Mouse (Mus musculus): ENCODE data around the gene Gm36864. TPM values are rescaled to one million over a fixed set of nuclear protein-coding genes. Genes with fewer than 3 reads are reported as not detected.

Gm36864 gene
- polyA plus RNA-seq, 1 experiment from 2014 or later, result not detected

GRCm38 (mm10) chr7:44262791-44263643 is 27.0 kb downstream of the Gm36864 start:
- Histone ChIP-seq H3K9me3 (replicated peaks; ENCODE audit: control insufficient read depth, low read length) (no peaks in the 10 kb centered on the region), H3K36me3 (ENCODE audit: control insufficient read depth, insufficient read depth, low read length) (no peaks in the 10 kb centered on the region), H3K9ac (ENCODE audit: low read depth, low read length) (no peak overlapping the region), H3K27ac (ENCODE audit: low read depth, low read length) (no peak overlapping the region), H3K4me1 (ENCODE audit: control insufficient read depth, insufficient read depth, low read length) (no peaks in the 10 kb centered on the region), H3K4me3 (ENCODE audit: low read depth, low read length) (no peak overlapping the region; the same call in 1 of the 2 replicates), H3K4me2 (peak overlapping the region; percentile 45), H3K27me3 (ENCODE audit: control insufficient read depth, insufficient read depth, low read length) (peaks cover 30% of the 10 kb centered on the region)
- ATAC-seq (replicated peaks; ENCODE audit: insufficient number of reproducible peaks, low FRiP score, low TSS enrichment), result 0 out of 2 replicates have a peak, but pooled peaks have one; percentile 24
- WGBS (ENCODE audit: insufficient replicate concordance), result 4% methylated on average over 34 of the region's 34 CpGs

GRCm38 (mm10) chr7:44268117-44268516 is 32.1 kb downstream of the Gm36864 start:
- H3K9me3 ChIP-seq (replicated peaks; ENCODE audit: control insufficient read depth, low read length), result no peaks in the 10 kb centered on the region
- 74% methylated on average over 11 of the region's 11 CpGs for WGBS (ENCODE audit: insufficient replicate concordance)
- peaks cover 26% of the 10 kb centered on the region for H3K27me3 ChIP-seq (ENCODE audit: control insufficient read depth, insufficient read depth, low read length)
- no peak overlapping the region for H3K9ac ChIP-seq (ENCODE audit: low read depth, low read length)
- H3K36me3 ChIP-seq (ENCODE audit: control insufficient read depth, insufficient read depth, low read length), result no peaks in the 10 kb centered on the region
- H3K4me3 ChIP-seq (ENCODE audit: low read depth, low read length), result no peak overlapping the region
- H3K27ac ChIP-seq (ENCODE audit: low read depth, low read length), result no peak overlapping the region
- ATAC-seq (replicated peaks; ENCODE audit: insufficient number of reproducible peaks, low FRiP score, low TSS enrichment), result no peak
- H3K4me1 ChIP-seq (ENCODE audit: control insufficient read depth, insufficient read depth, low read length), result no peaks in the 10 kb centered on the region
- no peak overlapping the region for H3K4me2 ChIP-seq

GRCm38 (mm10) chr7:44269397-44269796 is 33.4 kb downstream of the Gm36864 start:
- Histone ChIP-seq H3K4me3 (ENCODE audit: low read depth, low read length) (no peak overlapping the region), H3K27me3 (ENCODE audit: control insufficient read depth, insufficient read depth, low read length) (peaks cover 25% of the 10 kb centered on the region), H3K36me3 (ENCODE audit: control insufficient read depth, insufficient read depth, low read length) (no peaks in the 10 kb centered on the region), H3K4me1 (ENCODE audit: control insufficient read depth, insufficient read depth, low read length) (no peaks in the 10 kb centered on the region), H3K9me3 (replicated peaks; ENCODE audit: control insufficient read depth, low read length) (no peaks in the 10 kb centered on the region), H3K27ac (ENCODE audit: low read depth, low read length) (no peak overlapping the region), H3K9ac (ENCODE audit: low read depth, low read length) (no peak overlapping the region), H3K4me2 (no peak overlapping the region)
- ATAC-seq (replicated peaks; ENCODE audit: insufficient number of reproducible peaks, low FRiP score, low TSS enrichment), result no peak
- WGBS (ENCODE audit: insufficient replicate concordance), result 72% methylated on average over 2 of the region's 2 CpGs

- 67% methylated on average over 2 of the region's 2 CpGs for WGBS (ENCODE audit: insufficient replicate concordance)
- H3K4me3 ChIP-seq (ENCODE audit: low read depth, low read length), result no peak overlapping the region
- H3K27ac ChIP-seq (ENCODE audit: low read depth, low read length), result no peak overlapping the region
- H3K9ac ChIP-seq (ENCODE audit: low read depth, low read length), result no peak overlapping the region
- H3K36me3 ChIP-seq (ENCODE audit: control insufficient read depth, insufficient read depth, low read length), result no peaks in the 10 kb centered on the region
- H3K4me1 ChIP-seq (ENCODE audit: control insufficient read depth, insufficient read depth, low read length), result no peaks in the 10 kb centered on the region
- no peak for ATAC-seq (replicated peaks; ENCODE audit: insufficient number of reproducible peaks, low FRiP score, low TSS enrichment)
- H3K9me3 ChIP-seq (replicated peaks; ENCODE audit: control insufficient read depth, low read length), result no peaks in the 10 kb centered on the region
- H3K4me2 ChIP-seq, result no peak overlapping the region
- peaks cover 23% of the 10 kb centered on the region for H3K27me3 ChIP-seq (ENCODE audit: control insufficient read depth, insufficient read depth, low read length)
Observed at GRCm38 (mm10) chr7:44271309-44271708, 35.3 kb downstream of the Gm36864 start.

GRCm38 (mm10) chr7:44272546-44272945 is 36.6 kb downstream of the Gm36864 start:
- 82% methylated on average over 7 of the region's 7 CpGs for WGBS (ENCODE audit: insufficient replicate concordance)
- Histone ChIP-seq H3K9me3 (replicated peaks; ENCODE audit: control insufficient read depth, low read length) (no peaks in the 10 kb centered on the region), H3K36me3 (ENCODE audit: control insufficient read depth, insufficient read depth, low read length) (no peaks in the 10 kb centered on the region), H3K4me2 (no peak overlapping the region), H3K27me3 (ENCODE audit: control insufficient read depth, insufficient read depth, low read length) (peaks cover 19% of the 10 kb centered on the region), H3K27ac (ENCODE audit: low read depth, low read length) (no peak overlapping the region), H3K9ac (ENCODE audit: low read depth, low read length) (no peak overlapping the region), H3K4me3 (ENCODE audit: low read depth, low read length) (no peak overlapping the region), H3K4me1 (ENCODE audit: control insufficient read depth, insufficient read depth, low read length) (no peaks in the 10 kb centered on the region)
- ATAC-seq (replicated peaks; ENCODE audit: insufficient number of reproducible peaks, low FRiP score, low TSS enrichment), result no peak

GRCm38 (mm10) chr7:44273446-44273845 is 37.5 kb downstream of the Gm36864 start:
- WGBS (ENCODE audit: insufficient replicate concordance), result 58% methylated on average over 7 of the region's 7 CpGs
- Histone ChIP-seq H3K4me1 (ENCODE audit: control insufficient read depth, insufficient read depth, low read length) (no peaks in the 10 kb centered on the region), H3K9ac (ENCODE audit: low read depth, low read length) (no peak overlapping the region), H3K4me3 (ENCODE audit: low read depth, low read length) (no peak overlapping the region), H3K9me3 (replicated peaks; ENCODE audit: control insufficient read depth, low read length) (0 out of 2 replicates have a peak, but pooled peaks cover 2% of the 10 kb centered on the region), H3K27me3 (ENCODE audit: control insufficient read depth, insufficient read depth, low read length) (peaks cover 19% of the 10 kb centered on the region), H3K4me2 (no peak overlapping the region), H3K36me3 (ENCODE audit: control insufficient read depth, insufficient read depth, low read length) (no peaks in the 10 kb centered on the region), H3K27ac (ENCODE audit: low read depth, low read length) (no peak overlapping the region)
- ATAC-seq (replicated peaks; ENCODE audit: insufficient number of reproducible peaks, low FRiP score, low TSS enrichment), result no peak

- Histone ChIP-seq H3K36me3 (ENCODE audit: control insufficient read depth, insufficient read depth, low read length) (no peaks in the 10 kb centered on the region), H3K9ac (ENCODE audit: low read depth, low read length) (no peak overlapping the region), H3K4me2 (no peak overlapping the region), H3K4me1 (ENCODE audit: control insufficient read depth, insufficient read depth, low read length) (no peaks in the 10 kb centered on the region), H3K9me3 (replicated peaks; ENCODE audit: control insufficient read depth, low read length) (0 out of 2 replicates have a peak, but pooled peaks cover 2% of the 10 kb centered on the region), H3K27me3 (ENCODE audit: control insufficient read depth, insufficient read depth, low read length) (peaks cover 16% of the 10 kb centered on the region), H3K4me3 (ENCODE audit: low read depth, low read length) (no peak overlapping the region), H3K27ac (ENCODE audit: low read depth, low read length) (no peak overlapping the region)
- WGBS (ENCODE audit: insufficient replicate concordance), result 21% methylated on average over 11 of the region's 11 CpGs
- ATAC-seq (replicated peaks; ENCODE audit: insufficient number of reproducible peaks, low FRiP score, low TSS enrichment), result no peak
Observed at GRCm38 (mm10) chr7:44274096-44274495, 38.1 kb downstream of the Gm36864 start.

- 0 out of 2 replicates have a peak, but pooled peaks cover 2% of the 10 kb centered on the region for H3K9me3 ChIP-seq (replicated peaks; ENCODE audit: control insufficient read depth, low read length)
- H3K4me1 ChIP-seq (ENCODE audit: control insufficient read depth, insufficient read depth, low read length), result no peaks in the 10 kb centered on the region
- H3K4me2 ChIP-seq, result no peak overlapping the region
- 62% methylated on average over 3 of the region's 3 CpGs for WGBS (ENCODE audit: insufficient replicate concordance)
- no peak for ATAC-seq (replicated peaks; ENCODE audit: insufficient number of reproducible peaks, low FRiP score, low TSS enrichment)
- no peak overlapping the region for H3K9ac ChIP-seq (ENCODE audit: low read depth, low read length)
- no peak overlapping the region for H3K4me3 ChIP-seq (ENCODE audit: low read depth, low read length)
- H3K36me3 ChIP-seq (ENCODE audit: control insufficient read depth, insufficient read depth, low read length), result no peaks in the 10 kb centered on the region
- H3K27ac ChIP-seq (ENCODE audit: low read depth, low read length), result no peak overlapping the region
- H3K27me3 ChIP-seq (ENCODE audit: control insufficient read depth, insufficient read depth, low read length), result peaks cover 14% of the 10 kb centered on the region
Observed at GRCm38 (mm10) chr7:44275546-44275945, 39.6 kb downstream of the Gm36864 start.
